Mouse (Mus musculus) intestine, postnatal 0 days (tissue): ENCODE results near the gene Tmem30b. TPM values are rescaled to one million over a fixed set of nuclear protein-coding genes. Genes with fewer than 3 reads are reported as not detected.
A peak's percentile ranks its signal among the peaks of the same experiment; 100 is the strongest.
"Not testable (repeated sequence)": the region's sequence is repeated elsewhere in the genome, so short reads cannot be mapped to it uniquely, and the experiment has no call there.

ENCODE experiments used
- ATAC-seq: fragments of 200-750 bp; cut with Nextera tagmentation; 2 replicates; pipeline ENCODE4 v1.8.0; 2017; ENCODE audit warnings: mild to moderate bottlenecking, moderate TSS enrichment, moderate library complexity
- H3K27ac ChIP-seq: fragments of 300-500 bp; sonication (generic); 2 replicates; pipeline ENCODE4 v1.5.1; 2014; ENCODE audit warnings: mild to moderate bottlenecking, low read depth, low read length, moderate library complexity
- H3K27me3 ChIP-seq: fragments of 300-500 bp; sonication (generic); replicated peaks from 2 replicates; pipeline ENCODE4 v1.6.1; 2014; ENCODE audit warnings: low read length, mixed read lengths; ENCODE audit not compliant: control insufficient read depth, insufficient read depth
- H3K36me3 ChIP-seq: fragments of 300-500 bp; sonication (generic); 2 replicates; pipeline ENCODE4 v1.6.1; 2014; ENCODE audit warnings: mild to moderate bottlenecking, moderate library complexity; ENCODE audit not compliant: control insufficient read depth, insufficient read depth
- H3K4me1 ChIP-seq: fragments of 300-500 bp; sonication (generic); replicated peaks from 2 replicates; pipeline ENCODE4 v1.6.1; 2014; ENCODE audit warnings: antibody characterized with exemption, low read length, mixed read lengths; ENCODE audit not compliant: control insufficient read depth, insufficient read depth
- H3K4me2 ChIP-seq: fragments of 300-500 bp; sonication (generic); replicated peaks from 2 replicates; pipeline ENCODE4 v1.6.1; 2014; ENCODE audit warnings: low read depth, mild to moderate bottlenecking, moderate library complexity
- H3K4me3 ChIP-seq: fragments of 300-500 bp; sonication (generic); 2 replicates; pipeline ENCODE4 v1.5.1; 2014; ENCODE audit warnings: low read depth, low read length
- H3K9ac ChIP-seq: fragments of 300-500 bp; sonication (generic); 2 replicates; pipeline ENCODE4 v1.6.1; 2014; ENCODE audit warnings: mild to moderate bottlenecking, low read depth, low read length
- H3K9me3 ChIP-seq: fragments of 300-500 bp; sonication (generic); 2 replicates; pipeline ENCODE4 v1.6.1; 2016; ENCODE audit warnings: mixed run types; ENCODE audit not compliant: control insufficient read depth
- CTCF ChIP-seq: sonication (generic); IDR thresholded peaks from 2 replicates; pipeline ENCODE4 v1.5.1; 2016; ENCODE audit warnings: low read depth, mild to moderate bottlenecking, control low read depth, antibody characterized with exemption, moderate library complexity
- WGBS: fragments of 180-500 bp; shearing (Covaris S2); extraction: QIAGEN DNeasy Blood & Tissue Kit; methylation state at CpG from one replicate; pipeline ENCODE4 v1.1.7; 2014; 5-methylcytosine and 5-hydroxymethylcytosine counted together
- polyA plus RNA-seq: library from polyadenylated mRNA; unstranded; fragments of >200 nt; fragmentation: Nextera tagmentation; extraction: Ambion mirVana; gene quantifications from 2 replicates; pipeline ENCODE4 v1.2.1, GENCODE M21; 2015

The Tmem30b gene
- polyA plus RNA-seq, 1 experiment from 2014 or later, result 84.5 TPM

GRCm38 (mm10) chr12:73580811-73581210 lies 34.6 kb upstream of the Tmem30b start:
- ATAC-seq, result no peak
- no peaks in the 10 kb centered on the region for H3K9me3 ChIP-seq
- H3K27ac ChIP-seq, result no peak overlapping the region
- H3K36me3 ChIP-seq, result no peaks in the 10 kb centered on the region
- H3K4me1 ChIP-seq, result no peaks in the 10 kb centered on the region; the same call in 1 of the 2 replicates
- no peaks in the 10 kb centered on the region for H3K27me3 ChIP-seq
- 82% methylated on average over 7 of the region's 7 CpGs for WGBS
- no peak overlapping the region for H3K9ac ChIP-seq
- H3K4me3 ChIP-seq, result no peak overlapping the region
- no peak overlapping the region for H3K4me2 ChIP-seq
- TF ChIP-seq CTCF, result no peak

GRCm38 (mm10) chr12:73578141-73578540 lies 31.9 kb upstream of the Tmem30b start:
- H3K4me1 ChIP-seq, result no peaks in the 10 kb centered on the region
- no peaks in the 10 kb centered on the region for H3K36me3 ChIP-seq
- no peak overlapping the region for H3K9ac ChIP-seq
- TF ChIP-seq CTCF, result no peak
- H3K4me2 ChIP-seq, result no peak overlapping the region
- H3K27ac ChIP-seq, result no peak overlapping the region
- ATAC-seq, result no peak
- H3K4me3 ChIP-seq, result no peak overlapping the region
- no peaks in the 10 kb centered on the region for H3K9me3 ChIP-seq
- no peaks in the 10 kb centered on the region for H3K27me3 ChIP-seq
- 65% methylated on average over 6 of the region's 6 CpGs for WGBS

- no peak for ATAC-seq
- Histone ChIP-seq H3K9ac (no peak overlapping the region), H3K36me3 (no peaks in the 10 kb centered on the region), H3K4me3 (no peak overlapping the region), H3K27ac (no peak overlapping the region), H3K4me2 (no peak overlapping the region), H3K9me3 (no peaks in the 10 kb centered on the region), H3K4me1 (no peaks in the 10 kb centered on the region), H3K27me3 (no peaks in the 10 kb centered on the region)
- WGBS, result 69% methylated on average over 15 of the region's 15 CpGs
- no peak for TF ChIP-seq CTCF
Measured at GRCm38 (mm10) chr12:73574632-73575031, 28.4 kb upstream of the Tmem30b start.

DNA sequence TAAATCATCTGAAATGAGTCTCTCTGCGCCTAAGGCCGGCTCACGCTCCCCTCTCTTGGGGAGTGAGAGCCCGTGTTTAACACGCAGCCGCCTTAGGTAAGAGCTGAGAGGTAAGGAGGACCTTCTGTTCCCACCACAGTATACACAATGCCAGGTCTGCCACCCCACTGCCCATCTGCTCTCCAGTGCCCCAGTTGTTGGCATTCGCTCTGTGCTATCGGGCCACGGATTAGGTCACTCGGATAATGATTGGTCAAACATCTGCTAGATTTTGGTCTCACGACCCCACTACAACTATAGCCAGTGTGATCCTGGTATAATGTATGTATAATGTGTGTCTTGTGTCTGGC lies 19.4 kb upstream of the Tmem30b start:
- 62% methylated on average over 11 of the region's 11 CpGs for WGBS
- no peak for ATAC-seq
- H3K27me3 ChIP-seq, result no peaks in the 10 kb centered on the region
- peak overlapping the region; percentile 66 for H3K4me2 ChIP-seq
- H3K36me3 ChIP-seq, result no peaks in the 10 kb centered on the region
- H3K9me3 ChIP-seq, result no peaks in the 10 kb centered on the region
- TF ChIP-seq CTCF, result no peak
- no peaks in the 10 kb centered on the region for H3K4me1 ChIP-seq
- H3K9ac ChIP-seq, result no peak overlapping the region
- no peak overlapping the region for H3K27ac ChIP-seq
- peak overlapping the region; percentile 36 for H3K4me3 ChIP-seq

GRCm38 (mm10) chr12:73564795-73565619 lies 18.8 kb upstream of the Tmem30b start:
- H3K4me3 ChIP-seq, result peak overlapping the region; percentile 36
- H3K9ac ChIP-seq, result peak overlapping the region; percentile 37; the same call in 1 of the 2 replicates
- peak overlapping the region; percentile 66 for H3K4me2 ChIP-seq
- ATAC-seq, result no peak
- no peaks in the 10 kb centered on the region for H3K27me3 ChIP-seq
- H3K9me3 ChIP-seq, result no peaks in the 10 kb centered on the region
- H3K4me1 ChIP-seq, result no peaks in the 10 kb centered on the region
- peak; percentile 61 for TF ChIP-seq CTCF
- no peak overlapping the region for H3K27ac ChIP-seq
- 18% methylated on average over 21 of the region's 21 CpGs for WGBS
- no peaks in the 10 kb centered on the region for H3K36me3 ChIP-seq

DNA sequence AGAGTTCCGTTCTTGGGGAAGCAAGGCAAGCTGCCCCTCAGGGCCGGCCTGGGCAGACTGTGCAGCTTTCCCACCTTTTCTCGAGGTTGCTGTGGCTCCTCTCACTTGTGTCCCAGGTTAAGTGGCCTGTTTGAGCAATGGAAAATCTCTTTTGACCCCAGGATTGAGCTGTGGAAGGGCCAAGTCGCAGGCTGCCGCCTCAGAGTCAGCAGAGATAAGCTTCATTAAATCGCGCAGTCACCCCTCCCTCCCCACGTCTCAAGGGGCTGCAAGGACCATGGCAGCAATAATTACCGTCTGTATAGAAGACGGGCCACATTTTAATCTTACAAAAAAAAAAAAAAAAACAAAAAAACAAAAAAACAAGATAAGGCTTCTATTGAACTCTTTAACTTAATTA lies 18.0 kb upstream of the Tmem30b start:
- H3K4me1 ChIP-seq, result no peaks in the 10 kb centered on the region
- WGBS, result 22% methylated on average over 10 of the region's 10 CpGs
- TF ChIP-seq CTCF, result no peak
- no peak overlapping the region for H3K9ac ChIP-seq
- H3K36me3 ChIP-seq, result no peaks in the 10 kb centered on the region
- no peak overlapping the region for H3K4me3 ChIP-seq
- ATAC-seq, result no peak
- no peaks in the 10 kb centered on the region for H3K27me3 ChIP-seq
- H3K4me2 ChIP-seq, result no peak overlapping the region
- H3K9me3 ChIP-seq, result no peaks in the 10 kb centered on the region
- H3K27ac ChIP-seq, result no peak overlapping the region

- H3K4me2 ChIP-seq, H3K4me1 ChIP-seq, H3K9ac ChIP-seq, H3K27ac ChIP-seq, H3K4me3 ChIP-seq, ATAC-seq, H3K9me3 ChIP-seq, H3K27me3 ChIP-seq, H3K36me3 ChIP-seq: not testable (repeated sequence)
- WGBS, result 82% methylated on average over 6 of the region's 6 CpGs
Measured at GRCm38 (mm10) chr12:73563122-73563521, 16.9 kb upstream of the Tmem30b start.
